Mouse (Mus musculus) lung, adult 18-20 months (tissue): Measurements from ENCODE around the gene Psmb1.
"Not testable (repeated sequence)": the region's sequence is repeated elsewhere in the genome, so short reads cannot be mapped to it uniquely, and the experiment has no call there.

Experiments used
- DNase-seq, 2 experiments: peaks; one replicate each; pipeline ENCODE4 v3.0.0; 2022; ENCODE audit warnings: mixed read lengths in 2 of 2

Gene Psmb1

GRCm38 (mm10) chr17:15459761-15460160 lies 39.8 kb downstream of the Psmb1 start:
- DNase-seq = no peak

GRCm38 (mm10) chr17:15456595-15456994 lies 43.0 kb downstream of the Psmb1 start:
- no peak for DNase-seq

GRCm38 (mm10) chr17:15455203-15455602 lies 44.3 kb downstream of the Psmb1 start:
- no peak for DNase-seq

DNA sequence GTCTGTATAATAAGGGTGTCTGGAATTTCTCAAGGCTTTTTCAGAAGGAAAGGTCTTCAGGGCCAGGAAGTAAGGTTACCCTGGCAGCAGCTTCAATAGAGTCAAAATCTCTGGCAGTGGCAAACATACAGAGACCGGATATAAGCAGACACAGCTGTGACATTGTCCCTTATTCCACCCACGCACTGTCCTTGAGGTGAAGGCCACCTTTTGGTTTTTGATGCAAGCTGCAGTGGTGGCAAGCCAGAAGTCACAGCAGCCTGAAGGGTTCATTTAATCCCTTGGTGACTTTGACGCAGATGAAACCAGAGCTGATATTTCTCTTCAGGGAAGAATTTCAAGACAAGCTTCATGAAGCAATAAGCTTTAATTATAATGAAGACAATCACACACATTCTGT lies 49.9 kb downstream of the Psmb1 start:
- DNase-seq = no peak

DNA sequence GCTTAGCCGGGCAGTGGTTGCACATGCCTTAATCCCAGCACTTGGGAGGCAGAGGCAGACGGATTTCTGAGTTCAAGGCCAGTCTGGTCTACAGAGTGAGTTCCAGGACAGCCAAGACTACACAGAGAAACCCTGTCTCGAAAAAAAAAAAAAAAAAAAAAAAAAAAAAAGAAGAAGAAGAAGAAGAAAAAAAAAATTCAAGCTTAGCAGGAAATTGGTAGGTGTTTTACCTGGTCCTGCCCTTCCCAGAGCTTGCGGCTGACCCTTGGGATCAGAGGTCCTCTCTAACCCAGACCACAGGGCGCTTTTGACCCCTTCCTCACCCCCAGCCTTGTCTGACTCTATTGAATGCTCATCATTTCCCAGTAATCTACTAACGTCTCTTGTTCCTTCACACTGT lies 50.4 kb downstream of the Psmb1 start:
- DNase-seq = not testable (repeated sequence)

GRCm38 (mm10) chr17:15447831-15448230 lies 51.7 kb downstream of the Psmb1 start:
- DNase-seq = no peak

GRCm38 (mm10) chr17:15445421-15445820 lies 54.1 kb downstream of the Psmb1 start:
- no peak for DNase-seq

DNA sequence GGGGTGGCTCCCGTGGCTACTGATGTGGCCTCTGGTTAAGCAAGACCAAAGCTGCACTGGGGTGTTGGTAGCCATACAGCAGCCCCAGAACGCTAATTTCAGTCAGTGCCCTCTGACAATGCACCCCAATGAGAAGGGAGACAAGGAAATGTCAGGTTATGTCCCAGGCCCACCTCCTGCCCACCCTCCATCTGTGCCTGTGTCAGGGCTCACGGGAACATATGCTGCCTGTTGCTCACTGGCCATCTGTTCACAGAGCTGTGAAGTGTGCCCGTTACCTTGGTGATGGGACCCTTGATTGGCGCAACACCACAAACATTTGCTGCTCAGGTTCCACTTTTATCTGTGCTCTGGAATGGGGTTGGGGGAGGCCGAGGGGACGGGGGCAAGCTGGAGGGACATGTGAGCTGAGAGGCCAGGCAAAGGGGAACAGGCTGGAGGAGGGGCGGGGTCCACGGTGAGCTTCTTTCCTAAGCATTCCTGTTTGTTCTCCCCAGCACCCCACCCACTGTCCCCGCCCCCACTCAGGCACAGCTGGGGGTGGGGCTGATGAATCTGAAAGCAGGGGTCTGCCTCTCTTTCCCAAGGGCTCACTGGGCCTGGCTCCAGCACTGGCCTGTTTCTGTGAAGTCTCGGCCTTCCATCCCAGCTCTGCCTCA lies 59.0 kb downstream of the Psmb1 start:
- no peak for DNase-seq

DNA sequence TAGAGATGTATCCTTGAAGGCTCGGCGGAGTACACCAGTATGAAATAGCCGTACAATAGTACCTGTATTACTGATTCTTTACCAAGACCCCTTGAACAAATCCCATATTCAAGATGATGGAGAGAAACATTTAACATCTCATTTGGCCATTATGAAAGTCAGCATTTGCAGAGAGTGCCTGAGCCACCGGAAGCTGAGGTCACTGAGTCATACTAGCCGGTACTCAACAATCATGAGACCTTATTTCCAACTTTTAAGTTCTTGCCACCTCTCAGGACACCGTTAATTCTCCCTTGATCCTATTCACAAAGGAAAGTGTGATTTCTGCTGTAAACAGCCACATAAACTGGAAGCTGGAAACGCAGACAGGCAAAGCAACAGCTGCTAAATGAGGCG lies 59.5 kb downstream of the Psmb1 start:
- no peak for DNase-seq

GRCm38 (mm10) chr17:15434748-15435147 lies 64.8 kb downstream of the Psmb1 start:
- DNase-seq = no peak

DNA sequence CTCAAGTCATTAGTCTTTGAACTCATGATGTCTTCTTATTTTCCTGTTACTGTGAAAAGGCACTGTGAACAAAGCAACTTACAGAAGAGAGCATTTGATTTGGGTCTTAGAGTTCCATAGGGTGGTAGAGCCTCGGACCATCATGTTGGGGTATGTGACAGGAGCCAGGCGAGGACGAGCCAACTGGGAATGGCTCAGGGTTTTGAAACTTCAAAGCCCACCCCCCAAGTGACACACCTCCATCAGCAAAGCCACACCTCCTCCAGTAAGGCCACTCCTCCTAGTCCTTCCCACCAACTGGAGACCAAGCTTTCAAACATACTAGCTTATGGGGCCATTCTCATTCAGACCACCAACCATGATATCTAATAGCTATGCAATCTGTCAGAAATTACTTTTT lies 67.5 kb downstream of the Psmb1 start:
- no peak for DNase-seq

- DNase-seq = no peak
These were observed 68.0 kb downstream of the Psmb1 start for GRCm38 (mm10) chr17:15431551-15431950.

DNA sequence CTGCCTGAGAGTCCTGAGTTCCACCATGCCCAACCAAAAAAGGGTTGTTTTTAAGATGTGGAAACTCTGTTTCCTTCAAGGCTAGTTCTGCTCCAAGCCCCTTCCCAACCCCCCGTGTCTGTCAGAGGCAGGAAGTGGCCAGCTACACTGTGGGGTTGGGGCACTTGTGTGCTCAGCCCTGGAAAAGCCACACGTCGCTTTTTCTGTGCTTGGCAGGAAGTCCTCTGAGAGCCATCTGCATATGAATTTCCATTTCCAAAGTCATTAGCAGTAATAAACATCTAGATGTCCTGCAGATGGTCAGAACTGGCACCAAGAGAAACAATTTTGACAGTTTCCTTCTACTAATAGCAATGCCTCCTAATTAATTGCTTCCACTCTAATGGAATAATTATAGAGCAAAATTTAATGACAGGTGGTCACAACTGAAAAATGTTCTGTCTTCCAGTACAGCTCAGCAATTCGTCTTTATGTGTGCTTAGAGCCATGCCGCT lies 68.5 kb downstream of the Psmb1 start:
- DNase-seq = no peak

- DNase-seq = no peak
These were observed 69.6 kb downstream of the Psmb1 start for GRCm38 (mm10) chr17:15429937-15430336.

DNA sequence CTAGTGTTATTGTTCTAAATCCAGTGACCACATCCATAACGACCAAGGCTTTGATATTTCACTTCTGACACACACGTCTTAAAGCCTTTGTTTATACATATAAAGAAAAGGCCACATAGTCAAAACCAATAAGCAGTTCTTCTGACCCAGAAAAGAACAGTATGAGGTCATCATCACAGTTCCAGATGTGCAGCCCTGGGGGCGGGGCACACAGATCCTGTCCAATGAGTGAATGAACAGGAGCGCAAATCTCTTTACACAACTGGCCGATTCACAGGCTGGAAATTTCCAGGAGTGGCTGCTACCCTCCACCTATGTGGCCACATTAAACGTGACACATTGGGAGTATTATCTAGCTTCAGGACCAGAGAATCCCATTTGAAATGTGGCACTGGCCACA lies 70.1 kb downstream of the Psmb1 start:
- DNase-seq = no peak

DNA sequence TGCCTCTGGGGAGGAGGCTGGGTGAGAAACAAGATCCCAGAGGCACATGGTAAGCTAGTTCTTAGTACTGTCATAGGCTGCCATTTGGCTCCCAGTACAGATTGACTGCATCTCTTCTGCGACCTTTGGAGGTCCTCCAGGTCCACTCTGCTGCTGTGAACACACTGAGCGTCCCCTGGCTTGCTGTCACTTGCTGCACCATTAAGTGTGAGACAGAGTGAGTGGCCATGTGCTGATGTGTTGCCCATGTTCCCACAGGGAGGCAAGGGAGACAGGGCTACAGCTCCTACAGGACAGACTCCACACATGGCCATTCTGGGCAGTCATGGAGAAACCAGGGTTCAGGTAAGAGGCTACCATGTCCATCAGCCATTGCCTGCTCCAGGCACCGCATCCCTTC lies 73.6 kb downstream of the Psmb1 start:
- DNase-seq = no peak
